Mouse (Mus musculus) cerebellum, adult 11 months (tissue): ENCODE measurements around the gene Lama4.

ENCODE experiments used
- DNase-seq: peaks from one replicate; pipeline ENCODE4 v3.0.0; 2022

The Lama4 gene

DNA sequence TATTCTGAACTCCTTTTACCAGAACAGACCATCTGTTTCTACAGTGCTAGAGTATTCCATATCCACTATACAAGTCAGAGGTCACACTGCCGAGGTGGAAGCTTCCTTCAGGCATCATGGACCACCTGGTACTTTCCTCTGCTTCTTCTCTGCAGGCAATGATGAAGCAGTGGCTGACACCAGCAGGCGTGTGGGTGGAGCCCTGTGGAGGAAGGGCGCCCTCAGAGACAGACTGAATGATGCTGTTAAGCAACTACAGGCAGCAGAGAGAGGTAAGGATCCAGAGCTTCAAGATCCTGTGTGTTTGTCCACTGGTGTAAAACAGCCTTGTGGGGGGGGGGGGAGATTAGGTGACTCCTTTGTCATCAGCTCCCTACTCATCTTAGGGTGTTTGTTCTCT is 100.1 kb downstream of the Lama4 start:
- DNase-seq: no peak

GRCm38 (mm10) chr10:39066061-39066460 is 100.7 kb downstream of the Lama4 start:
- DNase-seq: no peak

GRCm38 (mm10) chr10:39066962-39067361 is 101.6 kb downstream of the Lama4 start:
- peak; percentile 1 for DNase-seq

GRCm38 (mm10) chr10:39072048-39072447 is 106.7 kb downstream of the Lama4 start:
- DNase-seq: no peak

DNA sequence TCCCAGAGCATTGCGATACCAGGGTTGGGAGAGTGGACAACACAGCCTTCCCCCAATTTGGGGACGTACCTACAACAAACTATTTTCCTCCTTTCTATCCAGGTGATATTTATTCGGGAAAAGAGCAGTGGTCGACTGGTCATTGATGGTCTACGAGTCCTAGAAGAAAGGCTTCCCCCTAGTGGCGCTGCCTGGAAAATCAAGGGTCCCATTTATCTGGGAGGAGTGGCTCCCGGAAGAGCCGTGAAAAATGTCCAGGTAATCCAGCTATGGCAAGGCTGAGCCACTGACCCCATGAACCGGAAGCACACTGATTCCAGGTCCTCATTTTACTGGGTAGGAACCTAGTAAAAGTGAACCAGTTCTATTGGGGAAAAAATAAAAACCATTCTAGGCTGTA is 131.7 kb downstream of the Lama4 start:
- DNase-seq: no peak

DNA sequence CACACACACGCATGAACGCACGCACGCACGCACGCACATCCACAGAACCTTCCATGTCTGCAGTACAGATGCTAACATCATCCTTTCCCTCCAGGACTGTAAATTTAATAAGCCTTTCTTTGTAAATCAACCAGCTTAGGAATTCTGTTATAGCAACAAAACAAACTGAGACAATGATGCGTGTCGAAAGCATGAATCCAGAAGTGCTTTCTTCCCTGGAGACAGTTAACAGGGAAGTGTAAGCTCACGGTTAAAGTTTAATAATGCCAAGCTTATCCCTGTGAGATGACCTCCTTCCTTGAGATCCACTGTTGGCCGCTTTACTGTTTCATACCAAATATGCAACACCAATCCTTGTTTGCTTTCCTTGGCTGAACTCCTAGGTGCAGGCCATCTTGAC is 133.4 kb downstream of the Lama4 start:
- no peak for DNase-seq

DNA sequence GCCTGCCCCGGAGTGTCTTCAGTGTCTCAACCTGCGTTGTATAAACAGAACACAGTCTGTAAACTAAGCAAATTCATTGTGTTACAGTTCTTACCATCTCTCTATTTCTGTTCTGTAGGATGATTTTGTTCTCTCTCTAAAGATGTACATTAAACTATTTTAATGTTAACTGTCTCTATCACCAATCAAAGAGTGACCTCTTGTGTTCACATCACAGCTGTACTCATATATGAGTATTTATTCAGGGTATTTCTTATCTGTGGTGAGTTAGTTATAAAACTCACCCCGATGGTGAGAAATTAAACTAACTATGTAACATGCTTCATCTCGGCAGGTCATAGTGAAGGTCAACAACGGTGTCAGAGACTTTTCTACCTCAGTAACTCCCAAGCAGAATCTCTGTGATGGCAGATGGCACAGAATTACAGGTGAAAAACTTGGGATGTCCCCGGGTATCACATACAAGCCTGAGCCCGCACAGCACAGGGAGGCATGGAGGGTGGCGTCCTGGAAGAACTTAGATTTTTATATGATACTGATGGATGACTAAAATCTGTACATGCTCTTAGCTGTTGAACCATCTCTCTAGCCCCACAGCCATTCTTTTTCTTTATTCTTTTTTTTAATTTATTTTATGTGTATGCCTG is 139.6 kb downstream of the Lama4 start:
- DNase-seq: no peak

DNA sequence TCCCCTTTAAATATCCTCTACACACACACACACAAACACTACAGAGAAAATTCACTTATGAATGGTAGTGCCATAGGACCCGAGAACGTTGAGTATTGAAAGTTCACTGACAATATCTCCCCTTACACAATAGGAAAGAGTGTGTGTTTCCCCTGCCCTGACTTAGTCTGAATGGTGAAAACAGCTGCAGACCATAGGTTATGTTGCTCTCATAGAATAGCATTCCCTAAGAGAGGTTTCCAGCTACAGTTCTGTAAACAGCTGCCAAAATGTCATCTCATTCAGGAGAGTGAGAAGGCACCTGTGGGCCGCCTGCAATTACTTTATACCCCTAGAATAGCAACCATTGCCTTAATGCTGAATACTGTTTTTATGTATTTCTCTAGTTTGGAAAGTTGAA is 141.1 kb downstream of the Lama4 start:
- no peak for DNase-seq

DNA sequence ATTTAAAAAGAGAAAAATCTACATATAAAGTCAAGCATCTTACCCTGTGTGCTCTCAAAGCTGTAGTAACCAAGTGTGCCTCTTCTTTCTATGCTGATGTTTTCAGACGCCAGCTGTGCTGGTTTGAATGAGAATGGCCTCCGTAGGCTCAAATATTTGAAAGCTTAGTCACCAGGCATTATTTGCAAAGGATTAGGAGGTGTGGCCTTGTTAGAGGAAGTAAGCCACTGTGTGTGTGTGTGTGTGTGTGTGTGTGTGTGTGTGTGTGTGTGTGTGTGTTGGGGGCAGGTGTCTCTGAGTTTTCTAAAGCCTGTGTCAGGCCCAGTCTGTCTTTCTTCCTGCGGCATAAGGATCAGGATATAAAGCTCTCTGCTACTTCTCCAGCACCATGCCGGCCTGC is 141.6 kb downstream of the Lama4 start:
- DNase-seq: no peak

- DNase-seq: no peak
Observed at GRCm38 (mm10) chr10:39108837-39109488, 143.6 kb downstream of the Lama4 start.

- no peak for DNase-seq
Observed at GRCm38 (mm10) chr10:39109489-39109874, 144.2 kb downstream of the Lama4 start.

DNA sequence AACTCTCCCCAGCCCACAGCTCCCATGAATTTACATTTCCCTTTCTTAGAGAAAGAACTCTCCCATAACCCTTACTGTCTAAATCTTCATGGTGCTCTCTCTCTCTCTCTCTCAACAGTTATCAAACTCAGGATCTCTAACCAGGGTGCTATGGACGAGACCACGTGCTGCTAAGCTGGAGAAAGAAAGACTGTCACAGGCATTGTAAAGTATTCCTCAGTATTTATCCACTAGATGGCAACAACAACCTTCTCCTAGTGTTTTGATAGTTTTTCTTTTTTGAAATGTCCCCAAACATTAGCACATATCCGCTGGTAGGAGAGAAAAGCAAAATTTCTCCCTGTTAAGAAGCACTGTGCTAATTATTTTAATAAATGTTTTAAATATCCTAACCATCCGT is 156.1 kb downstream of the Lama4 start:
- no peak for DNase-seq

- peak; percentile 92 for DNase-seq
Observed at GRCm38 (mm10) chr10:39133462-39134310, 168.4 kb downstream of the Lama4 start, which contains the start of the genes Fam229b and Tube1. Fam229b (minus strand) TSS chr10:39133914. Tube1 (plus strand) TSS chr10:39133976.

DNA sequence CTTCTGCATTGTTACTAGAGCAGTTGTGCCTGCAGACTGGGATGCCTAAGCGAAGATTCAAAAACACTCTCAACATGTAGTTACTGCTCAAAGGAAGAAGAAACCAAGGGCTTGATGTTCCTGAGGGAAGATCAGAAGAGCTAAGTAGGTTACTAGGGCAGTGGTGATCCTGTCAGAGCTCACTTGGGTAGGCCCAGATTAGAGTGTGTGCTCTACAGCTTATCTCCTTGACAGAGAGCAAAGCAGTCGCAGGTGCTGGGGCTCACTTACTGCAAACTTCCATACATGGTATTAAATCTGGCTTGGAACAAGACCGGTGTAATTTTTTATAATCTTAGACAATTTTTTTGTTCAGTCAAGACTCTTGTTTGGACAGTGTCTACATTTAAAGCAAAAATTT is 172.5 kb downstream of the Lama4 start:
- no peak for DNase-seq

DNA sequence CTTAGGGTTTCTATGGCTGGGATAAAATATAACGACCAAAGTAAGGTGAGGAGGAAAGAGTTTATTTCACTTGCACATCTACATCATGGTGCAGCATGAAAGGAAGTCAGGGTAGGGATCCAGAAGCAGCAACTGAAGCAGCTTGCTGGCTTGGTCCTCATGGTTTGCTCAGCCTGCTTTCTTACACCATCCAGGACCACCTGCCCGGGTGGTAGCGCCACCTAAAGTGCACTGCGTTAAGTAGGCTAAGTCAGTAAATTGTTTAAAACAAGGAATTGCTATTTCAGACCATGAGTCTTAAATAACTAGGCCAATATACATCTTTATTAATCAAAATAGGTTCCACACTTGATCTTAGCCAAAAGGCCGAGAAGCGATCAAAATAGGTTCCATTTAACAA is 173.4 kb downstream of the Lama4 start:
- no peak for DNase-seq

DNA sequence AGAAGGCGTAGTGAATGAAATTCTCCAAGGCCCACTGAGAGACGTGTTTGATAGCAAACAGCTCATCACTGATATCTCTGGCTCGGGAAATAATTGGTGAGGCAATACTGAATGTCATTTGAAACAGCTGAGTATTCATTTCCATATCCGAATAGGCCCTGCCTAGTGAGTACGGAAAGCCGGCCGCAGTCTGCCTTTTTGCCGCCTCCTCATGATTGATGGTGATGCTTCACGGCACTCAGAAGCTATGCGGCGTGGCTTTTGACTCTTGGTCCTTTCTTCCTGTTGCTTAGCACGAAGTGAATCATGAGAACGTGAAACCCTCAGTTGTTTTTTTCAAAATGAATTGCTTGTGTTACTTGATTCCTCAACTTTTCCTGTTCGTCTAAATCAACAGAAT is 175.5 kb downstream of the Lama4 start:
- no peak for DNase-seq

DNA sequence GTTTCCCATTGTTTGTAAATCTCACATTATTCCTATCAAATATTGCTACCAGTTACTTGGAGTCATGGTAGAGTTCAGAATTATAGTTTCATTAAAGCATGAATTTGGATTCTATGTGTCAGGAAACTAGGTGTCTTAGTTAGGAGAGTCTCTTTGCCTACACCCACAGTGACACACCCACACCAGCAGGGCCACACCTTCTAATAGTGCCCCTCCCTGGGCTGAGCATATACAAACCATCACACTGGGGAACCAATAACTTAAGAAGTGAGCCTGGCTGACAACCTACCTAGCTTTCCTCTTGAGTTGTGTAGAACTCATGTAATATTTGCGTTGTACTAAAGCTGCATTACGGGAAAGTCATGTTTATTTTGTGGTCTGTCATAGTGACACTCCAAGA is 176.1 kb downstream of the Lama4 start:
- no peak for DNase-seq

GRCm38 (mm10) chr10:39142216-39142615 is 176.9 kb downstream of the Lama4 start:
- DNase-seq: no peak

- no peak for DNase-seq
Observed at GRCm38 (mm10) chr10:39156719-39157118, 191.4 kb downstream of the Lama4 start.

DNA sequence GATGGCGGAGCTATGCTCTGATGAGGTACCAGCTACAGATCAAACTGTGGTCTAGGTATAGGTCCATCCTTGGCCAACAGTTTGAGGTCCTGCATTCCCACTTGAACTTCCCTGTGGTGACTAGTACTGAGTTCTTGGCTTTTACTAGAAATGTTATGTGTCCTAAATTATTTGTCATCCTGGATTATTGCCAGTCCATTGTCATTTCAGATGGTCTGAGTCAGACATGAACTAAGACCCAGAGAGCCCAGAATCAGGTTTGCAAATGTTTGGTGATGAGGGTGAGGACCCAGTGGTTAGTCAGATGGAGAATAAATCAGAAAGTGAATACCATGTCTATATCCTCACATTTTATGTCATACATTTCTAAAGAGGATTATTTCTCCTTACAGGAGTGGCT is 192.0 kb downstream of the Lama4 start:
- no peak for DNase-seq

- DNase-seq: no peak
Observed at GRCm38 (mm10) chr10:39158306-39158705, 193.0 kb downstream of the Lama4 start.
